Mouse (Mus musculus): Measurements from ENCODE around the gene 0610010K14Rik.
A peak's percentile ranks its signal among the peaks of the same experiment; 100 is the strongest.

The 0610010K14Rik gene

DNA sequence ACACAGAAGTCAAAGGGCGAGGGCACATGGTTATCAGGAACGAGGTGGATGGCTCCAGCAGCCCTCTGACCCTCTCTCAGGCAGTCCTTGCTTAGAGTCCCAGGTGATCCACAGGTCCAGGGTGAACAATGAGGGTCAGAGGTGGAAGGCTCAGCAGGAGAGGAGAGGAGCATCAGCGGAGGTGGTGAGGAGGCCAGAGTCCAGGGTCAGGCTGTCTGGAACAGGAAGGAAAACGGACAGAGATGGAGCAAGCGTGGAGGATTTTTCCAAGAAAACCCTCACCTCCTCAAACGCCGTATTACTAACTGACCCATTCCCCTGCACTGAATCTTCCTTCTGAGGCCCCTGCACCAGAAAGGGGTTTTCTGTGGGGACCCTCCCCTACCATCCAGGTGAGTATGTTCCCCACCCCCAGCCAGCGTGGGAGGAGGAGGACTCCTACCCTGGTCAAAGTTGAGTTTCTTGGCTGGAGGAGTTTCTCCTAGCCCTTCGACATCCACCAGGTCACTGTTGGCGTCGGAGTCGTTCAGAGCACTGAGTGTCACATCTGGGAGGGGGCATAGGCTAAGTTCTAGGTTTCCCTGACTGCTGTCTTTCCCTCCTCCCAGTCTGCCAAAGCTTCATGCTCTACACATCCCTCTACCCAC lies 2.3 kb downstream of the 0610010K14Rik start:
- no peak for DNase-seq (ENCODE audit: low spot score)

DNA sequence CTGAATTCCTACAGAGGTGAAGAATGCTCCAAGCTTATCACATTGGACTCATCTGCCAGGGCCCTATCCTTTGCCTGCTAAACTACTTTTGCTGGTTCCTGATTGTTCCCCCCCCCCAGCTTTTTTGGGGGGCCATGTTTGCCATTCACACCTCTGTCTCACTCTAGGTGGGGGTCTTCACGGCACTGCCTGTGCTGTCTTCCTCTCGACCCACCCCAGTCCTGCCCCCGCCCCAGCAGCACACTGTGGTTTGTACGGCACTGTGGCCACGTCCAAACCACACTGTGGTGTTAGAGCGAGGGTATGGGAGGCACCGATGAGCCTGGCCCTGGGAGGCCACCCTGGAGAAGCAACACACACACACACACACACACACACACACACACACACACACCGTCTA lies 3.2 kb downstream of the 0610010K14Rik start:
- DNase-seq (ENCODE audit: low spot score) = no peak

DNA sequence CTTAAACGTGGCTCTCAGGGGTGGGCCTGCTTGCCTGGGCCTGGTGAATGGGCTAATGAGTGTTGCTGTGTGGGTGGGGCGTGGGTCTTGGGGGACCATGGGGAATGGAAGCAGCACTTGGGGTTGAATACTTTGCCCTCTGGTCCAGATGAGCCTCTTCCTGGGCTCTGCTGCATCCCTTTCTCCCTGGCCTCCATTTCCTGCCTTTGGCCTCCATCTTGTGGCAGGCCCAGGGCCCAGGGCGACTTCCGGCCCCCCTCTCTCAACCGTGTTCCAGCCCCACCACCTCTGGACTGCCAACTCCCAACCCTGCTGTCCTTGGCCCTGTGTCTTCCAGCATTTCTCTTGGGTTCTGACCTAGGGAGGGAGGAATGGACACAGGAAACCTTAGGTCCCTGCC lies 3.7 kb downstream of the 0610010K14Rik start:
- DNase-seq (ENCODE audit: low spot score) = no peak

DNA sequence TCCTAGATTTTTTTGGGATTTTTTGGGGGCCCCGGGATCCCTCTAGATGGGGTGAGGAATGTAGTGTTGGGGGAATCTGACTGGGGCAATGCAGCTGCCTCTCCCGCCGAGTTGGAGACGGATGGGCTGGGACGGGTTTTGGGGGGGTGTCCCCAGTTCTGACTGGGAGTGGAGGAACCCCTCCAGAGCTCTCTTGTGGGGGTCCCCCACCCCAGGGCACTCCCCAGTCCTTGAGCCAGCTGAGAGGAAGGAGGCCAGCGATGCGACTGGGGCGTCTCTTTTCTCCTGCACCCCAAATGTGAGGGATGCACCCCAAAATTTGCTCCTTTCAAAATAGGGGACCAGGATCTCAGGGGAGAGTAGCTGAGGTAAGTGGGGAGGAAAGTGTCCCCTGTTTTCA lies 4.7 kb downstream of the 0610010K14Rik start:
- no peak for DNase-seq (ENCODE audit: low spot score)

DNA sequence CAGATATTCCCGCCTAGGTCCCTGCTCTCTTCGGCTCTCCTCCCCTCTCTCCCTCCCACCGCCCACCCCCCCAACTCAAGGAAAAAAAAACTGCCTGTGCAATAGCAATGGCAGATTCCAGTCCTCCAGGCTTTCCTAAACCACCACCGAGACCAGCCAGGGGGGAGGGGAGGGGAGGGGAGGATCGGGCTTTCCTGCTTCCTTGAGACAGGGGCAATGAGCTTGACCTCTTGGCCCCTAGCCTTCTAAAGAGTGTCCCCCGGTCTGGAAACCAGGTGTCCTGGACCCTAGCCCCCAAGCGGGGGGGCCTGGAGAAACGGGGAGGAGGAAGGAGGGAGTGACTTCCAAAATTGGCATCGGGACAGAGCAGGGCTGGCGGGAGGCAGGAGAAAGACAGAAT lies 5.2 kb downstream of the 0610010K14Rik start:
- DNase-seq (ENCODE audit: low spot score) = no peak

DNA sequence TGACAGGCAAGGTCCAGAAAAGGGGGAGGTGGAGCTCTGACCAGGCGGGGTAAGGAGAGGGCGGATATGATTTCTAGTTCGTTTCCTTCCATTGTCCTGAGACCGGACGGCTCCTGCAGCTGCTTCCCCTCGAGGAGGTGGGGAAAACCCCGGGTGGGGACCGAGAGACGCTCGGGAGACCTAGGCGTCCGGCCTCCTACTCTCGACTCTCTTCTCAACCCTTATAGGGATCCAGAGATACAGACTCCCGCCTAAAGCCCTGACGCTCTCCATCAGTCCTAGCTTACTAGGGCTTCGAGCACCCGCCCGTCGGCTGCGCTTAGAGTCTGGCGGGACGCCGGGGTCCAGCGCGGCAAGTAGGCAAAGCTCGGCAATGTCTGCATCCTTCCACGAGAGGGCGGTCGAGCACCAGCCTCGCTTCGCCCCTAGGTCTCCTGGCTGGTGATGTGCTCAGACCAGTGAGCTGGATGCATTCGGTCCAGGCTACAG lies 7.4 kb downstream of the 0610010K14Rik start:
- peak; percentile 89 for DNase-seq (ENCODE audit: low spot score)

DNA sequence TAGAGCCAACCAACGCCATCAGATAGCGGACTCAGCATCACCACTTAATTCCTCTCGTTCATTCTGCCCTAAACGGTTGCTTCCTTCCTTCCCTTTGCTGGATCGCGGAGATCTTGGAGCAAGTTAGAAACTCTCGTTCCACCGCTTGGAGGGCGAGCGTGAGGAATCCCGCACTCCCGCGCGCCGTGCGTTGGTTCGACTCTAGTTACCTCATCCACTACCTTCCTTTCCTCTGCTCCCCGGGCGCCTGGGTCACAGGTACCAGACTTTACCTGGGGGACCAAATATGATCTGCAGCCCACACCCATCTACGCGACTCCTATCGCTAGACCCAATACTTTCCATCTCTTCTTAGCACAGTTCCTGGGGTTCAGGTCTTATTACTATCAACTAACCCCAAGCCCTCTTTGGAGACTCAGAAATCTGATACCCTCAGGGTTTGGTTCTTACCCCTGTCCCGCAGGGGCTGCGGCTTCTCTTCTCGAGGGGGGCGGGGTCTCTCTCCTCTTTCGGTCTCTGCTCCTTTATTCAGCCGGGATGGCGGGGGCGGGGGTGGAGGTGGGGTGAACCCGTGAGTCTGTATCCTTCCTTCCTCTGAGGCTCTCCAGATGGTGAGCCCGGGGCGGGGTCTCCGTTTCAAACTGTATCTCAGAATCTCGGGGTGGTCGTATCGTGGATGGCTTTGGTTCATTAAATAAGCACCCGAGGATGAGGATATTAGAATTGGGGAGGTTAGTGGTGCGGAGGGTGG lies 8.3 kb downstream of the 0610010K14Rik start, which contains the start of gene Bcl6b:
Gene Bcl6b, minus strand, starts transcription at position 539 of the 751 bp plus-strand sequence.
- DNase-seq (ENCODE audit: low spot score) = no peak

DNA sequence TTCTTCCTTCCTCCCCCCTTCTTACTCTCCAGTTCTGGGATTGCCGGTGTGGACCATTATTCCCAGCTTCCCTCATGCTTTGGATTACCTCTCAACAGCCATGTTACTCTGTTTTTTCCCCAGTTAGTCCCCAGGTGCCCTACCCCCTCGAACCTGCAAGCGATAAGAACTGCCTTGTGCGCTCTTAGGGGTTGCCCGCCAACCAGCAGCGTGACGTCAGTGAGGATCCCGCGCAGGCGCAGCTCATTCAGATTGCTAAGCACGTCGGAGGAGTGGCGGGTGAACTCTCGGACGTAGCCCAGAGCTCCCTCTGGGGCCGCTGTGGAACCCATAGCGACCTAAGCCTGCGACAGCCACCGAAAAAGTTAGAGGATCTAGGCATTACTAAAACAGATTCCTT lies 8.9 kb downstream of the 0610010K14Rik start:
- DNase-seq (ENCODE audit: low spot score) = peak; percentile 93

DNA sequence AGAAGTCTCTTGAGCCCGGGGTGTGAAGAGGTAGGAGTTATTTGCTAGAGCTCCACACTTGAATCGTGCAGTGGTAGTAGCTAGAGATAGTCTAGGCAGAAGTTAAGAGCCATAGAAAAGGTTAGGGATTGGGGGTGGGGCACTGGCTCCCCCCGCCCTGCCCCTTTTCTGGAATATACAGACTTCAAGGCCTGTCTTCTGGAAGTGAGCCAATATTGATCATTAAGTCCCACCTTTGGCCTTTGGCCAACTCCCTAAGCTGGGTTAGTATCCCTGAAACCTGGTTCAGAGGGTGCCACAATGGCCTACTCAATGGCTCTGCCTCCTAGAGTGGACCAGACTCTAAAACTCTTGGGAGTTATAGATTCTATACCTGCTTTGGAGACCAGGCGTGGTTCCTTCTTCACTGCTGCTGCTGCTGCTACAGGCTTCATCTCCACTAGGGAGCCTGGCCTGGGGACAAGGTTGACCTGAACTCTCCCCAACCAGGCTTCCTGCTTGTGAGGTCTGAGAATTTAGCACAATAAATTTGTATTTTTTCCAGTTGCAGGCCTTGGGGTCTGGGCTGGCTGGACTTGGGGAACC lies 10.0 kb downstream of the 0610010K14Rik start:
- DNase-seq (ENCODE audit: low spot score) = no peak

DNA sequence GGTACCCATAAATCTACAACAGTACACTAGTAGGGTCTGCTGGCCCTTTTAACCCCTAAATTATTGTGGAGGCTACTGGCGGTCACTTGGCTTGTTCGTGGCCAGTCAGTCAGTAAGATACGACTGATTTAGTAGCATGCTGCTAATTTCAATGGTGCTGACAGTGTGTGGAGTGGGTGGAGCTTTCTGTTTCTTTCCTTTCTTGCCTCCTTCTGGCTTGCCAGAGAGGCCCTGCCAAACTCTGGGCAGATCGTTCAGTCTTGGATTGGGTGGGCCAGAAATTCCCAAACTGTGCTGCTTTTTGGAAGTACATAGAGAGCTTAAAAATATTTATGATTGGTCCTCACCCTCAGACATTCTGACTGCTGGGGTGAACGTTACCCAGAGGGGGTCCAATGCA lies 10.6 kb downstream of the 0610010K14Rik start:
- DNase-seq (ENCODE audit: low spot score) = no peak

DNA sequence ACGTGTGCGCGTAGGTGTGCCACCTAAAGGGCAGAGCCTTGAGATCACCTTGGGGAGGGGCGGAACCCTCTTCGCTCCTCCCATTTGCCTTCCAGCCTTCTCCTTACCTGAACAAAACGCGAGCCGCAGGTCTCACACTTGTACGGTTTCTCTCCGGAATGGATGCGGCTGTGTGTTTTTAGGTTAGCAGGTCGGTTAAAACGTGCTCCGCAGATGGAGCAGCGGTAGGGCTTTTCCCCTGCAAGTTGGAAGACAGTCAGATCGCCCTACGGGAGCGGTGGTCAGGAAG lies 11.2 kb downstream of the 0610010K14Rik start:
- DNase-seq (ENCODE audit: low spot score) = no peak

DNA sequence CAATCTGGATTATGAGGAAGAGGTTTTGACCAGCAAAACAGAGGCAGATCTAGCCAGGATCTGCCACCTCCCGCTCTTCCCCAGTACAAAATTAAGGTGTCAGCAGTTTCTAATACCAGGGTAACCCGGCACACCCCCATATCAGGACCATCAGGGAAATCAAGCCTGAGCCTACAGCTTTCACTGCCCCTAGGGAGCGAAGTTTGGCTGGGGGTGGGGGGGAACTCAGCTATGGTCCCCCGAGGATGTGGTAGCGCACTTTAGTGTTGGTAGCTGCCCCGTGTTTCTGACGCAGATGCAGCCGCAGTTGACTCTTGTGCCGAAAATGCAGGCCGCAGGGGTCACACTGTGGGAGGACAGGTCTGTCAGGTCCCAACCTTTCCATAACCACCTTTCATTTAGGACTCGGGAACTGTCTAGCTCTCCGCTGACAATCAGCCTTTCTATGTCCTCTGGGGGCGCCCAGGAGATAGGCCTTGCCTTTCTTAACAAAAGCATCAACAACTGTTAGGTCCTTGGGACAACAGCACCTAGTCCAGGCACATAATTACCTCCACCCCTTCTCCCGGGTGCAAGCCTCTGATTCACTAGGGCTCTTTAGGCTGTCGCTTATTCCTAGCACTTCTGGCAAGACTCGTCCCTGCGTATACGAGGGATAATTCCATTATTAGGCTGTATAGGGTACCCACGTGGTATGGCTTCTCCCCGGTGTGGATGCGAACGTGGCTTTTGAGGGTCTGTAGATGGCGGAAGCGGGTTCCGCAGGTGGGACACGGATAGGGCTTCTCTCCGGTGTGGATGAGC lies 11.7 kb downstream of the 0610010K14Rik start:
- DNase-seq (ENCODE audit: low spot score) = no peak

DNA sequence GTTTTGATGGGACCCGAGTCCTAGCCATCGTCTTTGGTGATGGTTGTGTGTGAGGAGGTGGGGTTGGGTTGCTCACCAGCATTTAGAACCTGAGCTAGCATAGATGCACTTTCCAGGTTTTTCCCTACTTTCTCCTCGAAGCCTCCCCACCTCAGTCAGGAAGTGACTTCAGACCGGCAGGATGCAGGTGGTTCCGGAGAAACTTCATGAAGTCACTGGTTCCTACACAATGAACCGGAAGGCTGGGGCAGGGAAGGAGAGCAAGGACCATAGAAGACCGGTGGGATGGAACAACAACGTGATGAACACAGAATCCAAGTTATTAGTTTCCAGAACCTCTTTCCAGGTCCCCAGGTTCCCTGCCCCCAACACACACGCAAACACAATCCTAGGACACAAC lies 14.0 kb downstream of the 0610010K14Rik start:
- DNase-seq (ENCODE audit: low spot score) = peak; percentile 76

DNA sequence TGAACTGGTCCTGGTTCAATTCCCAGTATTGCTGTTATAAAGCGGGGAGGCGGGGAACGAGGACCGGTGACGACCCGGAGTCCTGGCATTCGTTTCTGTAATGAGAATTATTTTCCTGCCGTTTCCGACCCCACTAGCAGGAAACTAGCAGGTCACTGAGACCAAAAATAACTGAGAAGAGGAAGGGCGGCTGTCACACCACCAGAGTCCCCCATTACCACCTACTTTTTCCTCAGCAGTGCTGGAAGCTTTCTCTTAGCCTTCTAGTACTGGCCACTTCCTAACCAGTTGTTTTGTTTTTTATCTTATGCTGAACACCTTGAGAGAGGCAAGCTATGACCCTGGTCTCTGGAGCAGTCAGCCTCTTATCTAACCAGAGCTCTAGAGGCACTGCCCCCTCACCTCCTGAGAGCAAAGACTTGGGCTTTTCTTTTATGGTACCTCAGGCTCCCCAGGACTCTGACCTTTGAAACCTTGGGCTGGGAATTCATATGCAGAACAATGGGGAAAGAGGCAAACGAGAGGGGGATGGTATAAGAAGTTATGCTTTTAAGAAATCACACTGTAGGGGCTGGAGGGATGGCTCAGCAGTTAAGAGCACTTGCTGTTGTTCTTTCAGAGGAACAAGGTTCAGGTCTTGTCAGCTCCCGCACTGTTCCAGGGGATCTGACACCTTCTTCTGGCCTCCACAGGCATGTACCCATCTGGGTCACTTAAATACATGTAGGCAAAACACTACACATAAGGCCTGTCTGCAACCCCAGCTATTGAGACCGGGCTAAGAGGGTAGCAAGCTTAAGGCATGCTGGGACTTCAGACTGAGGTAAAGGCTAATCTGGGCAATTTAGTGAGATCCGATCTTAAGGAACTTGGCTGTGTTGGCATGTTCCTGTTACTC lies 15.9 kb downstream of the 0610010K14Rik start:
- no peak for DNase-seq (ENCODE audit: low spot score)

DNA sequence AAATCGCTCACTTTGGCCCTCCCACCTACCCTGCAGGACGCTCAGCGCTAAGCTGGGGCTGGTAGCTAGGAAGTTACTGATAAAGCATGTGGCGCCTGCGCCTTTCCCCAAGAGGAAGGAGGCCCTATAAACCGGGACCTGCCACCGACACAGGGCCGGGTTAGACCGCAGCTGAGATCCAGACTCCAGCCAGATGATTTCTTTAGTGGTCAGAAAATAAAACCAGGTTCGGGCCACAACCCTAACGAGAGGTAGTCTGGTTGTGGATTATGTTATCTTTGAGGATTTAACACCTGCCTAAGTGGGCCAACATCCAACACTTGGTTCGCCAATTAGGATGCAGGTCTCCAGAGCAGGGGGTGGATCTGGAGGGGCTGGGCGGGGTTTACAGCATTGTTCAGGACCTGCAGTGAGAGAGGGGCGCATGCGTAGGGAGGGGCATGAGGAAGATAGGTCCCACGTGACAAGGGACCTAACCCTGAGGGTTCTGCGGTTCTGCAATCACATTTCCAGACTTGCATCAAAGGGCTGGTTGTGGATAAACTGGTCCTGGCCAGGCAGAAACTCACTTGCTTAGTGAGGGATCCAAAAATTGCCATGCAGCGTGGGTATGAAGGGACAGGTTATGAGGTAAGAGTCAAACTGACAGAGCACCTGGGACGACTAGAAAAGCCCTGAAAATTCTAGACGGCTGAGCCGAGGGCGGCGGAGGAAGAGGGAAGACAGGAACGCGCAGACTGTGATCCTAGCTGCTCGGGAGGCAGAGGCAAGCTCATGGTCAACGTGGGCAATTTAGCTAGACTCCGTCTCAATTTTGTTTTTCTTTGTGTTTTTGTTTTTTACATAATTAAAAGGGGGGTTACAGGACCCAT lies 16.7 kb downstream of the 0610010K14Rik start, which contains the start of gene Slc16a13:
Gene Slc16a13, minus strand, starts transcription at position 334 of the 872 bp plus-strand sequence.
- DNase-seq (ENCODE audit: low spot score) = peak; percentile 97

DNA sequence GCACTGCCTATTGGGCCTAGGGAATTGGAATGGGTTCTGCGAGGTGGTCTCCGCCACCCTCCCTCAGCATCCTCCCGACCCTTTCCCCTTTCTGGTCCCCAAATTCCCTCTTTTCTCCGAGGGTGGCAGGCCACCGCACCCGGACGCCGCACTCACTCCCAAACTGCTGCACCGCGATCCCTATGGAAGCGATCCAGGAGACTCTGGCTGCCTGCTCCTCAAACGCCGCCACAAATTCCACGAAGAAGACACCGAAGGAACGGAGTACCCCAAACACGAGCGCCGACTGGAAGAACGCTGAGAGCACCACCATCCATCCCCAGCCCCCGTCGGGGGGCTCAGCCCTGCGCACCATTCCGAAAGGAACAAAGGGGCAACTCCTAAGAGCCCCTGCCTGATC lies 17.4 kb downstream of the 0610010K14Rik start:
- DNase-seq (ENCODE audit: low spot score) = no peak

DNA sequence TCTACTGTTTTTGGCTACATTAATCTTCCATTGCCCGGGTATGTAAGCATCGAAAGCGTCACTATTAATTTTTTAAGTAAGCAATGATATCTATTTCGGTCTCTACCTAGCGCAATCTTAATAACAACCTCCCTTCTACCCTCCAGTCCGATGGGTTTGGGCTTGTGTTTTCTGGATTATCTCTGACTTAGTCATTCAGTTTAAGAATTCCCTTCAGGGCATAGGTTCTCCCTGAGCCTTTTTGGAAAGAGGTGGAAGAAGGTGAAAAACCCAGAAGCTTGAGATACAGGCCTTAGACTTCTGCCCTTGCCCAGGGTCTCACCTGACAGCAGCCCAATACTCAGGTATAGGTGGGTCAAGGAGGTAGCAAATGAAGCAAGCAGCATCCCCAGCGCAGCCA lies 17.8 kb downstream of the 0610010K14Rik start:
- DNase-seq (ENCODE audit: low spot score) = no peak

DNA sequence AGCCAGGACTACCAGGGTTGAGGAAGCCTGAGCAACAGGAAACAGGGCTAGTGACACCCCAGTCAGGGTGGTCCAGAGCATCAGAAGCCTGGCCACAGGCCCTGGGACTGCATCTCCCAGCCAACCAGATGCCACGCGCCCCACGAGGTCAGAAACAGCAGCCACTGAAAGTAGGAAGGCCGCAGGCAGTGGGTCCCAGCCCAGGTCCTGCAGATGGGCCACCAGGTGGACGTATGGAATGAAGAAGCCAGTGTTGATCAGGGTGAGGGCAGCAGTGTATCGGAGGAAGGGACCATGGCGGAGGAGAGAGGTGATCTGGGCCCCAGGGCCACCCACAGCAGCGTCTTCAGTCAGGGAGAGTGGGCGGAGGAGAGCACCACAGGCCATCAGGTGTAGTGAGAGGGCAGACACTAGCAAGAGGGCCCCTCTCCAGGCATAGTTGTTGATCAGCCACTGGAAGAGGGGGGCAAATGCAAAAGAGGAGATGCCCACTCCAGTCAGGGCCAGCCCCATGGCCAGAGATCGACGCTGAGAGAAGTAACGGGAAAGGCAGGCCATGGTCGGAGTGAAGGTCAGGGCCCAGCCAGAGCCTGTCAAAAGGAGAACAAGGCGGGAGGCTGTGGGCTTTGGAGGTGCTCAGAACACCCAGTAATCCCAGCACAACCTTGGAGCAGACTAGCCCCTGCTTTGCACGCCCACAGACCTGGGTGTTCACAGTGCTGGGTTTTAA lies 18.8 kb downstream of the 0610010K14Rik start:
- no peak for DNase-seq (ENCODE audit: low spot score)

DNA sequence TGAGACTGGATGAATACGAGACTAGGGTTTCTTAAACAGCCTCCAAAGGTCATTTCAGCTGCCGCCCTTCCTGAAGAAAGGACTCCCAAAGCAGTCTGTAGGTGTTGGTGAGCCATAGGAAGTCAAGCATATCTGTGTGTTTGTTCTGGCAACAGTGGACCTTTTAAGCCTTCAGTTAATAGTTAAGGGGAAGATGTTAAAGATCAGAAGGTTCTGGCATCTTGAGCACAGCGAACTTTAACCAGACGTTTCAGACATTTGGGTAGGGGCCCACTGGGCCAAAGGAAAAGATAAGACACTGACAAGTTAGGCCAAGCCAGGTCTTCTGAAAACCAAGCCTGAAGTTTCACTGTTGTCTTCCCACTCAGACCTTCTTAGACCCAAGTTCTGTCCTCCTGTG lies 19.7 kb downstream of the 0610010K14Rik start:
- DNase-seq (ENCODE audit: low spot score) = no peak

DNA sequence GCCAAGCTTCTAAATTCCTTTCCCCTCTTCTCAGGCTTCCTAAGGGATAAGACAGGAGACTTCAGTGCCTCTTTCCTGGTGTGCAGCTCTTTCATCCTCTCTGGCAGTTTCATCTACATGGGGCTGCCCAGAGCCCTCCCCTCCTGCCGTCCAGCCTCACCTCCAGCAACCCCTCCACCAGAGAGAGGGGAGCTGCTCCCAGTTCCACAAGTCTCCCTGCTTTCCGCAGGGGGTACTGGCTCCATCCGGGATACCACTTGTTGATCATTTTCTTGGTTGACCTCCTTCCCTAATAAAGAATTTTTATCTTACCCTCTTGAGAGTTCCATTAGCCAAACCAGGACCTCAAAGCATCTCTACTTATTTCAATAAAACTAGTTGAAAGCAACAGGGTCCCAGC lies 21.6 kb downstream of the 0610010K14Rik start:
- DNase-seq (ENCODE audit: low spot score) = no peak

Measured in lung, postnatal 25 days (tissue).